Mouse (Mus musculus): ENCODE results near the gene Kcnj15. TPM values are rescaled to one million over a fixed set of nuclear protein-coding genes. Genes with fewer than 3 reads are reported as not detected.

Gene Kcnj15
- polyA plus RNA-seq, 1 experiment from 2014 or later: 0.35 TPM

GRCm38 (mm10) chr16:95259505-95259904 is 2.1 kb downstream of the Kcnj15 start:
- no peaks in the 10 kb centered on the region for H3K27me3 ChIP-seq (ENCODE audit: control insufficient read depth, insufficient read depth, low read length)
- 57% methylated on average over 4 of the region's 4 CpGs for WGBS
- H3K9ac ChIP-seq (ENCODE audit: low read length): no peak overlapping the region
- DNase-seq (ENCODE audit: low spot score) (no peak), ATAC-seq (replicated peaks; ENCODE audit: low FRiP score) (no peak)
- H3K4me2 ChIP-seq (ENCODE audit: low read depth, low read length, severe bottlenecking): no peak overlapping the region
- H3K4me3 ChIP-seq (ENCODE audit: low read depth, low read length): no peak overlapping the region
- no peaks in the 10 kb centered on the region for H3K36me3 ChIP-seq (ENCODE audit: control insufficient read depth, insufficient read depth, low read length)
- no peak overlapping the region for H3K27ac ChIP-seq (ENCODE audit: low read depth, low read length)
- no peaks in the 10 kb centered on the region for H3K9me3 ChIP-seq (ENCODE audit: control insufficient read depth, low read length)
- H3K4me1 ChIP-seq (replicated peaks; ENCODE audit: control insufficient read depth, insufficient read depth, low read length): 0 out of 2 replicates have a peak, but pooled peaks cover 4% of the 10 kb centered on the region

- Histone ChIP-seq H3K9me3 (ENCODE audit: control insufficient read depth, low read length) (no peaks in the 10 kb centered on the region), H3K27ac (ENCODE audit: low read depth, low read length) (no peak overlapping the region), H3K4me2 (ENCODE audit: low read depth, low read length, severe bottlenecking) (no peak overlapping the region), H3K4me1 (replicated peaks; ENCODE audit: control insufficient read depth, insufficient read depth, low read length) (0 out of 2 replicates have a peak, but pooled peaks cover 4% of the 10 kb centered on the region), H3K36me3 (ENCODE audit: control insufficient read depth, insufficient read depth, low read length) (no peaks in the 10 kb centered on the region), H3K9ac (ENCODE audit: low read length) (no peak overlapping the region), H3K4me3 (ENCODE audit: low read depth, low read length) (no peak overlapping the region), H3K27me3 (ENCODE audit: control insufficient read depth, insufficient read depth, low read length) (no peaks in the 10 kb centered on the region)
- WGBS: 75% methylated on average over 5 of the region's 5 CpGs
- no peak for ATAC-seq (replicated peaks; ENCODE audit: low FRiP score)
- DNase-seq (ENCODE audit: low spot score): no peak
These were observed 3.3 kb downstream of the Kcnj15 start for GRCm38 (mm10) chr16:95260693-95261092.

- WGBS: 70% methylated on average over 4 of the region's 4 CpGs
- 0 out of 2 replicates have a peak, but pooled peaks cover 4% of the 10 kb centered on the region for H3K4me1 ChIP-seq (replicated peaks; ENCODE audit: control insufficient read depth, insufficient read depth, low read length)
- DNase-seq (ENCODE audit: low spot score) (no peak), ATAC-seq (replicated peaks; ENCODE audit: low FRiP score) (no peak)
- no peaks in the 10 kb centered on the region for H3K36me3 ChIP-seq (ENCODE audit: control insufficient read depth, insufficient read depth, low read length)
- H3K27me3 ChIP-seq (ENCODE audit: control insufficient read depth, insufficient read depth, low read length): no peaks in the 10 kb centered on the region
- no peak overlapping the region for H3K9ac ChIP-seq (ENCODE audit: low read length)
- H3K4me2 ChIP-seq (ENCODE audit: low read depth, low read length, severe bottlenecking): no peak overlapping the region
- H3K4me3 ChIP-seq (ENCODE audit: low read depth, low read length): no peak overlapping the region
- no peak overlapping the region for H3K27ac ChIP-seq (ENCODE audit: low read depth, low read length)
- no peaks in the 10 kb centered on the region for H3K9me3 ChIP-seq (ENCODE audit: control insufficient read depth, low read length)
These were observed 4.4 kb downstream of the Kcnj15 start for GRCm38 (mm10) chr16:95261807-95262206.

GRCm38 (mm10) chr16:95262706-95263363 is 5.5 kb downstream of the Kcnj15 start:
- 0 out of 2 replicates have a peak, but pooled peaks cover 4% of the 10 kb centered on the region for H3K4me1 ChIP-seq (replicated peaks; ENCODE audit: control insufficient read depth, insufficient read depth, low read length)
- WGBS: 87% methylated on average over 15 of the region's 15 CpGs
- H3K9ac ChIP-seq (ENCODE audit: low read length): no peak overlapping the region
- DNase-seq (ENCODE audit: low spot score) (no peak), ATAC-seq (replicated peaks; ENCODE audit: low FRiP score) (no peak)
- H3K27ac ChIP-seq (ENCODE audit: low read depth, low read length): no peak overlapping the region
- no peak overlapping the region for H3K4me2 ChIP-seq (ENCODE audit: low read depth, low read length, severe bottlenecking)
- H3K36me3 ChIP-seq (ENCODE audit: control insufficient read depth, insufficient read depth, low read length): no peaks in the 10 kb centered on the region
- no peaks in the 10 kb centered on the region for H3K9me3 ChIP-seq (ENCODE audit: control insufficient read depth, low read length)
- no peaks in the 10 kb centered on the region for H3K27me3 ChIP-seq (ENCODE audit: control insufficient read depth, insufficient read depth, low read length)
- no peak overlapping the region for H3K4me3 ChIP-seq (ENCODE audit: low read depth, low read length)

- ATAC-seq (replicated peaks; ENCODE audit: low FRiP score) (no peak), DNase-seq (ENCODE audit: low spot score) (no peak)
- H3K9me3 ChIP-seq (ENCODE audit: control insufficient read depth, low read length): no peaks in the 10 kb centered on the region
- no peak overlapping the region for H3K4me2 ChIP-seq (ENCODE audit: low read depth, low read length, severe bottlenecking)
- 0 out of 2 replicates have a peak, but pooled peaks cover 4% of the 10 kb centered on the region for H3K4me1 ChIP-seq (replicated peaks; ENCODE audit: control insufficient read depth, insufficient read depth, low read length)
- 74% methylated on average over 5 of the region's 5 CpGs for WGBS
- H3K36me3 ChIP-seq (ENCODE audit: control insufficient read depth, insufficient read depth, low read length): no peaks in the 10 kb centered on the region
- H3K9ac ChIP-seq (ENCODE audit: low read length): no peak overlapping the region
- H3K27me3 ChIP-seq (ENCODE audit: control insufficient read depth, insufficient read depth, low read length): no peaks in the 10 kb centered on the region
- no peak overlapping the region for H3K27ac ChIP-seq (ENCODE audit: low read depth, low read length)
- H3K4me3 ChIP-seq (ENCODE audit: low read depth, low read length): no peak overlapping the region
These were observed 7.0 kb downstream of the Kcnj15 start for GRCm38 (mm10) chr16:95264324-95264723.

GRCm38 (mm10) chr16:95267481-95268183 is 10.3 kb downstream of the Kcnj15 start:
- Histone ChIP-seq H3K27me3 (ENCODE audit: control insufficient read depth, insufficient read depth, low read length) (no peaks in the 10 kb centered on the region), H3K4me1 (replicated peaks; ENCODE audit: control insufficient read depth, insufficient read depth, low read length) (no peaks in the 10 kb centered on the region), H3K9ac (ENCODE audit: low read length) (no peak overlapping the region), H3K9me3 (ENCODE audit: control insufficient read depth, low read length) (no peaks in the 10 kb centered on the region), H3K4me2 (ENCODE audit: low read depth, low read length, severe bottlenecking) (no peak overlapping the region), H3K4me3 (ENCODE audit: low read depth, low read length) (no peak overlapping the region), H3K27ac (ENCODE audit: low read depth, low read length) (no peak overlapping the region), H3K36me3 (ENCODE audit: control insufficient read depth, insufficient read depth, low read length) (no peaks in the 10 kb centered on the region)
- 54% methylated on average over 11 of the region's 11 CpGs for WGBS
- DNase-seq (ENCODE audit: low spot score): no peak
- no peak for ATAC-seq (replicated peaks; ENCODE audit: low FRiP score)

- Histone ChIP-seq H3K36me3 (ENCODE audit: control insufficient read depth, insufficient read depth, low read length) (no peaks in the 10 kb centered on the region), H3K9me3 (ENCODE audit: control insufficient read depth, low read length) (no peaks in the 10 kb centered on the region), H3K9ac (ENCODE audit: low read length) (no peak overlapping the region), H3K27me3 (ENCODE audit: control insufficient read depth, insufficient read depth, low read length) (no peaks in the 10 kb centered on the region), H3K4me1 (replicated peaks; ENCODE audit: control insufficient read depth, insufficient read depth, low read length) (no peaks in the 10 kb centered on the region), H3K27ac (ENCODE audit: low read depth, low read length) (no peak overlapping the region), H3K4me3 (ENCODE audit: low read depth, low read length) (no peak overlapping the region), H3K4me2 (ENCODE audit: low read depth, low read length, severe bottlenecking) (no peak overlapping the region)
- 79% methylated on average over 6 of the region's 6 CpGs for WGBS
- ATAC-seq (replicated peaks; ENCODE audit: low FRiP score) (no peak), DNase-seq (ENCODE audit: low spot score) (no peak)
These were observed 12.3 kb downstream of the Kcnj15 start for GRCm38 (mm10) chr16:95269610-95270009.

GRCm38 (mm10) chr16:95273101-95273500 is 15.7 kb downstream of the Kcnj15 start:
- ATAC-seq (replicated peaks; ENCODE audit: low FRiP score) (no peak), DNase-seq (ENCODE audit: low spot score) (no peak)
- Histone ChIP-seq H3K27me3 (ENCODE audit: control insufficient read depth, insufficient read depth, low read length) (no peaks in the 10 kb centered on the region), H3K27ac (ENCODE audit: low read depth, low read length) (no peak overlapping the region), H3K4me3 (ENCODE audit: low read depth, low read length) (no peak overlapping the region), H3K36me3 (ENCODE audit: control insufficient read depth, insufficient read depth, low read length) (no peaks in the 10 kb centered on the region), H3K9ac (ENCODE audit: low read length) (no peak overlapping the region), H3K9me3 (ENCODE audit: control insufficient read depth, low read length) (no peaks in the 10 kb centered on the region), H3K4me1 (replicated peaks; ENCODE audit: control insufficient read depth, insufficient read depth, low read length) (no peaks in the 10 kb centered on the region), H3K4me2 (ENCODE audit: low read depth, low read length, severe bottlenecking) (no peak overlapping the region)
- WGBS: 78% methylated on average over 2 of the region's 2 CpGs

Data from forebrain, embryonic 11.5 days (tissue).